22 mouse cellular contexts compared by ENCODE assay signal in genomic region chr11:93940906-93941305, GRCm38 (mm10). TPM values are rescaled to one million over a fixed set of nuclear protein-coding genes. Genes with fewer than 3 reads are reported as not detected.
DNase-seq lines count a peak whose midpoint lies in the region; ATAC-seq and TF ChIP-seq lines count a peak whose summit lies in the region.
"Had no signal": no experiment of that assay in that cellular context is flagged by ENCODE, and none has a peak within 500 bp of the region (broad histone marks: within the 10 kb centered on the region; RNA-seq: fewer than 3 reads in every experiment).

No protein-coding gene starts in this region.

- TF ChIP-seq CTCF in heart, adult 2 months (IDR thresholded peaks at IDR 0.05): no peak
- no peak for TF ChIP-seq CTCF in bone marrow macrophage, adult 2 months (IDR thresholded peaks at IDR 0.05; ENCODE audit: low read depth, low read length)

- H3K4me3 ChIP-seq in heart, adult 2 months: no peak overlapping the region
- H3K4me3 ChIP-seq in bone marrow macrophage, adult 2 months (ENCODE audit: insufficient read depth, low read length): no peak overlapping the region
- H3K4me3 ChIP-seq: erythroblast, embryonic 14.5 days; left cerebral cortex, adult 2 months; limb, embryonic 12.5 days; liver, embryonic 13.5 days; midbrain, embryonic 12.5 days; myocyte; neural tube, embryonic 15.5 days had no signal

- H3K27ac ChIP-seq in heart, adult 2 months: no peak overlapping the region
- peak overlapping the region; percentile 13 for H3K27ac ChIP-seq in bone marrow macrophage, adult 2 months (ENCODE audit: insufficient read depth, low read depth, low read length)
- H3K27ac ChIP-seq: hindbrain, postnatal 0 days; left cerebral cortex, adult 2 months; limb, embryonic 12.5 days; liver, embryonic 13.5 days; midbrain, embryonic 12.5 days; neural tube, embryonic 15.5 days had no signal

- H3K9ac ChIP-seq in heart, adult 2 months (ENCODE audit: low read depth, low read length): no peak overlapping the region
- H3K9ac ChIP-seq: limb, embryonic 12.5 days; liver, embryonic 13.5 days; midbrain, embryonic 12.5 days; neural tube, embryonic 15.5 days had no signal

- peak; percentile 82 for DNase-seq in heart, adult 11 months
- no peak for DNase-seq in heart, adult 2 months
- peak; percentile 42 to 55 for DNase-seq in B cell, adult 2 months
- DNase-seq in gastrocnemius, postnatal 25 days: no peak
- no peak for DNase-seq in adrenal gland, adult (ENCODE audit: inconsistent age in 2 of 2, low spot score in 1 of 2)
- DNase-seq: adrenal gland, postnatal 14 days; cerebellum, adult 18-20 months; heart, postnatal 4 days; liver, embryonic 13.5 days; lung, postnatal 10 days; thymus, postnatal 4 days had no signal

- no peaks in the 10 kb centered on the region for H3K27me3 ChIP-seq in heart, adult 2 months (ENCODE audit: control insufficient read depth, insufficient read depth, low read length)
- H3K27me3 ChIP-seq: limb, embryonic 12.5 days; liver, embryonic 13.5 days; midbrain, embryonic 12.5 days; neural tube, embryonic 15.5 days had no signal

- peak; percentile 87 for ATAC-seq in megakaryocyte, adult 5-6 weeks (ENCODE audit: poor library complexity, severe bottlenecking)
- no peak for ATAC-seq in megakaryocyte-erythroid progenitor cell, adult 5-6 weeks (replicated peaks; ENCODE audit: low FRiP score, low TSS enrichment, poor library complexity, severe bottlenecking)
- ATAC-seq: forebrain, embryonic 14.5 days; hindbrain, postnatal 0 days had no signal

- no peak for TF ChIP-seq POLR2A in heart, adult 2 months (IDR thresholded peaks at IDR 0.05; ENCODE audit: insufficient read depth, low read depth, low read length)
- TF ChIP-seq POLR2A in bone marrow macrophage, adult 2 months (IDR thresholded peaks at IDR 0.05; ENCODE audit: borderline replicate concordance, low read depth, low read length): no peak

- TF ChIP-seq EP300 in heart, adult 2 months (IDR thresholded peaks at IDR 0.05; ENCODE audit: insufficient read depth, low read depth, low read length): no peak

- WGBS in heart, adult 2 months: 46% methylated on average over 2 of the region's 2 CpGs

- H3K36me3 ChIP-seq in heart, adult 2 months (ENCODE audit: control insufficient read depth, insufficient read depth, low read length): no peaks in the 10 kb centered on the region; the same call in 1 of the 2 replicates

- no peaks in the 10 kb centered on the region for H3K79me2 ChIP-seq in heart, adult 2 months (replicated peaks; ENCODE audit: control insufficient read depth, insufficient read depth, low read length)

- no peaks in the 10 kb centered on the region for H3K4me1 ChIP-seq in heart, adult 2 months (ENCODE audit: control insufficient read depth, insufficient read depth, low read length)
- peaks cover 4% of the 10 kb centered on the region for H3K4me1 ChIP-seq in bone marrow macrophage, adult 2 months (ENCODE audit: control insufficient read depth, insufficient read depth, low read length)
- H3K4me1 ChIP-seq: liver, embryonic 13.5 days; midbrain, embryonic 12.5 days; neural tube, embryonic 15.5 days had no signal

- intact Hi-C loops in heart, adult 2 months (cut with DNase I): no loop called here

RNA-seq across cellular contexts. Expression of gene Nme2, which starts 15.2 kb away (rescaled TPM):
- 1,000 to 10,000 TPM in 1 of 2 experiments, 100 to 1,000 TPM in 1; 935 to 1,129 TPM for total RNA-seq in heart, adult 2 months (2021)
- polyA plus RNA-seq in heart, adult 2 months (2012; rRNA removed): 469 and 474 TPM in 2 replicates
- polyA plus RNA-seq in bone marrow macrophage, adult 2 months (2012; ENCODE audit: insufficient read depth, insufficient read length, missing spikeins): 171 and 184 TPM in 2 replicates
- 290 and 330 TPM in 2 replicates for total RNA-seq in megakaryocyte, adult 5-6 weeks (2015)
- total RNA-seq in megakaryocyte, adult 5-6 weeks (2017): 148 and 149 TPM in 2 replicates
- total RNA-seq in gastrocnemius, postnatal 25 days (2021): 100 to 1,000 TPM; 496 to 573 TPM
- total RNA-seq in megakaryocyte-erythroid progenitor cell, adult 5-6 weeks (2014; fragmentation: Nextera tagmentation): 171 and 305 TPM in 2 replicates
- total RNA-seq in megakaryocyte-erythroid progenitor cell, adult 5-6 weeks (2017): 149 and 173 TPM in 2 replicates

RNA-seq across cellular contexts. Expression of gene Gm20390, which starts 27.2 kb away (rescaled TPM):
- total RNA-seq in heart, adult 2 months (2021): 10 to 100 TPM in 1 of 2 experiments, 1 to 10 TPM in 1; 7.4 to 11.4 TPM
- polyA plus RNA-seq in heart, adult 2 months (2012; rRNA removed): 10.5 and 11.1 TPM in 2 replicates
- polyA plus RNA-seq in bone marrow macrophage, adult 2 months (2012; ENCODE audit: insufficient read depth, insufficient read length, missing spikeins): 49.0 and 57.1 TPM in 2 replicates
- 16.0 and 55.5 TPM in 2 replicates for total RNA-seq in megakaryocyte, adult 5-6 weeks (2015)
- total RNA-seq in megakaryocyte, adult 5-6 weeks (2017): not detected in 2 replicates
- total RNA-seq in gastrocnemius, postnatal 25 days (2021): 10 to 100 TPM; 17.4 to 19.1 TPM
- total RNA-seq in megakaryocyte-erythroid progenitor cell, adult 5-6 weeks (2014; fragmentation: Nextera tagmentation): 148 TPM in 1 of 2 replicates, not detected in the other
- not detected in 2 replicates for total RNA-seq in megakaryocyte-erythroid progenitor cell, adult 5-6 weeks (2017)

RNA-seq across cellular contexts. Expression of gene Nme1, which starts 27.4 kb away (rescaled TPM):
- total RNA-seq in heart, adult 2 months (2021): 10 to 100 TPM; 13.9 to 19.7 TPM
- polyA plus RNA-seq in heart, adult 2 months (2012; rRNA removed): 32.4 and 35.2 TPM in 2 replicates
- 14.4 and 23.0 TPM in 2 replicates for polyA plus RNA-seq in bone marrow macrophage, adult 2 months (2012; ENCODE audit: insufficient read depth, insufficient read length, missing spikeins)
- 53.5 and 71.1 TPM in 2 replicates for total RNA-seq in megakaryocyte, adult 5-6 weeks (2015)
- 62.1 and 71.2 TPM in 2 replicates for total RNA-seq in megakaryocyte, adult 5-6 weeks (2017)
- 10 to 100 TPM; 14.7 to 22.5 TPM for total RNA-seq in gastrocnemius, postnatal 25 days (2021)
- total RNA-seq in megakaryocyte-erythroid progenitor cell, adult 5-6 weeks (2014; fragmentation: Nextera tagmentation): 126 and 223 TPM in 2 replicates
- total RNA-seq in megakaryocyte-erythroid progenitor cell, adult 5-6 weeks (2017): 245 and 319 TPM in 2 replicates

RNA-seq across cellular contexts. Expression of gene Spag9, which starts 55.0 kb away (rescaled TPM):
- total RNA-seq in heart, adult 2 months (2021): 100 to 1,000 TPM; 131 to 155 TPM
- 23.9 and 40.7 TPM in 2 replicates for polyA plus RNA-seq in heart, adult 2 months (2012; rRNA removed)
- polyA plus RNA-seq in bone marrow macrophage, adult 2 months (2012; ENCODE audit: insufficient read depth, insufficient read length, missing spikeins): 62.3 and 62.4 TPM in 2 replicates
- total RNA-seq in megakaryocyte, adult 5-6 weeks (2015): 36.9 and 44.9 TPM in 2 replicates
- total RNA-seq in megakaryocyte, adult 5-6 weeks (2017): 65.2 and 73.2 TPM in 2 replicates
- total RNA-seq in gastrocnemius, postnatal 25 days (2021): 100 to 1,000 TPM; 132 to 134 TPM
- total RNA-seq in megakaryocyte-erythroid progenitor cell, adult 5-6 weeks (2014; fragmentation: Nextera tagmentation): 28.3 and 37.0 TPM in 2 replicates
- 56.1 and 78.4 TPM in 2 replicates for total RNA-seq in megakaryocyte-erythroid progenitor cell, adult 5-6 weeks (2017)

RNA-seq across cellular contexts. Expression of gene Mbtd1, which starts 55.3 kb away (rescaled TPM):
- total RNA-seq in heart, adult 2 months (2021): 10 to 100 TPM; 10.8 to 12.3 TPM
- 3.0 and 4.6 TPM in 2 replicates for polyA plus RNA-seq in heart, adult 2 months (2012; rRNA removed)
- polyA plus RNA-seq in bone marrow macrophage, adult 2 months (2012; ENCODE audit: insufficient read depth, insufficient read length, missing spikeins): 25.9 and 34.1 TPM in 2 replicates
- 37.2 and 48.3 TPM in 2 replicates for total RNA-seq in megakaryocyte, adult 5-6 weeks (2015)
- total RNA-seq in megakaryocyte, adult 5-6 weeks (2017): 25.4 and 37.9 TPM in 2 replicates
- 10 to 100 TPM in 1 of 2 experiments, 1 to 10 TPM in 1; 9.0 to 10.4 TPM for total RNA-seq in gastrocnemius, postnatal 25 days (2021)
- total RNA-seq in megakaryocyte-erythroid progenitor cell, adult 5-6 weeks (2014; fragmentation: Nextera tagmentation): 65.7 and 82.5 TPM in 2 replicates
- total RNA-seq in megakaryocyte-erythroid progenitor cell, adult 5-6 weeks (2017): 41.8 and 49.8 TPM in 2 replicates

Comparison
In these comparisons a context has a peak if more than half of its experiments do, and no peak if none do; other contexts are left out.
1. DNase-seq: peak in heart, adult 11 months (single experiment) and B cell, adult 2 months (2 of 2); none in heart, adult 2 months (0 of 2), gastrocnemius, postnatal 25 days (single experiment) and adrenal gland, adult (0 of 2).